Mouse (Mus musculus): ENCODE results near the gene Ap1b1. TPM values are rescaled to one million over a fixed set of nuclear protein-coding genes. Genes with fewer than 3 reads are reported as not detected.

Ap1b1 gene
- polyA plus RNA-seq, 1 experiment from 2014 or later, result 54.2 TPM

DNA sequence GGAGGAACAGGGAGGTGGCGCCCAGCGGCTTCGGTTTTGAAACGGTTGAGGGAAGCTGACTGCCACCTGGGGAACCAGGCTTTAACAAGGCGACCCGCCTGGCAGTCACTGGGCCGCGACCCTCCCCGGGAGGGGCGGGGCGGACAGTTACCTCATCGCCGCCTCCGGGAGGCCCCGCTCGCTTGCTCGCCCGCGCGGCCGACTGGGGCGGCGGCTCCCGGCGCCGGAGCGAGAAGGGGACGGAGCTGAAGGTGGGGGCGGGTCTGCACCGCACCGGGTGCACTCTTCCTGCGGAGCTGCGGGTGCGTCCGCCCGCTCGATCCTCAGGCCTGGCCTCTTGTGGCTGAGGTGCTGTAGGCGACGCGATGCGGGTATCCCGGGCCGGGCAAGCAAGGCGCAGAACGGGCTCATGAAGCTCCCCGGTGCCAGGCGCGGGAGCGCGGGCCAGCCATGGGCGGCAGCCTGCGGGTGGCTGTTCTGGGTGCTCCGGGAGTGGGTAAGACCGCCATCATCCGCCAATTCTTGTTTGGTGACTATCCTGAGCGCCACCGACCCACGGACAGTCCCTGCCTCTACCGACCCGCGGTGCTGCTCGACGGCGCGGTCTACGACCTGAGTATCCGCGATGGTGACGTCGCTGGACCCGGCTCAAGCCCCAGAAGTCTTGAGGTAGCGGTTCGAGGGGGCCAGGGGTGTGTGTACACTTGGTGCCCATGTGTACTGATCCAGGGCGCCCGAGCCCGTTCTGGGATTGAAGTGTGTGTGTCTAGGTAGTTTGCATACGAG lies 71.4 kb downstream of the Ap1b1 start, which contains the start of gene Rasl10a:
TSS of gene Rasl10a (plus strand) at position 273 of the 786 bp plus-strand sequence.
- H3K9me3 ChIP-seq (ENCODE audit: control insufficient read depth, low read depth, low read length), result no peaks in the 10 kb centered on the region
- H3K4me3 ChIP-seq (ENCODE audit: low read depth, low read length), result peak within 1 kb of the TSS; percentile 33
- H3K36me3 ChIP-seq (ENCODE audit: control insufficient read depth, insufficient read depth, low read length), result no peaks in the 10 kb centered on the region
- no peak for ATAC-seq (ENCODE audit: insufficient number of reproducible peaks, insufficient read depth, low FRiP score, low read depth)
- H3K4me2 ChIP-seq (replicated peaks; ENCODE audit: low read depth, low read length), result peak within 1 kb of the TSS; percentile 68
- WGBS, result 2% methylated on average over 77 of the region's 77 CpGs
- no peak within 1 kb of the TSS for H3K27ac ChIP-seq (ENCODE audit: low read length)
- peak within 1 kb of the TSS; percentile 38; the same call in 1 of the 2 replicates for H3K9ac ChIP-seq (replicated peaks; ENCODE audit: low read depth, low read length)
- H3K4me1 ChIP-seq (ENCODE audit: control insufficient read depth, insufficient read depth, low read length), result peaks cover 33% of the 10 kb centered on the region
- H3K27me3 ChIP-seq (ENCODE audit: control insufficient read depth, insufficient read depth, low read length), result peaks cover 49% of the 10 kb centered on the region

GRCm38 (mm10) chr11:5058783-5059182 lies 72.2 kb downstream of the Ap1b1 start:
- 33% methylated on average over 9 of the region's 9 CpGs for WGBS
- no peak for ATAC-seq (ENCODE audit: insufficient number of reproducible peaks, insufficient read depth, low FRiP score, low read depth)
- peaks cover 49% of the 10 kb centered on the region for H3K27me3 ChIP-seq (ENCODE audit: control insufficient read depth, insufficient read depth, low read length)

DNA sequence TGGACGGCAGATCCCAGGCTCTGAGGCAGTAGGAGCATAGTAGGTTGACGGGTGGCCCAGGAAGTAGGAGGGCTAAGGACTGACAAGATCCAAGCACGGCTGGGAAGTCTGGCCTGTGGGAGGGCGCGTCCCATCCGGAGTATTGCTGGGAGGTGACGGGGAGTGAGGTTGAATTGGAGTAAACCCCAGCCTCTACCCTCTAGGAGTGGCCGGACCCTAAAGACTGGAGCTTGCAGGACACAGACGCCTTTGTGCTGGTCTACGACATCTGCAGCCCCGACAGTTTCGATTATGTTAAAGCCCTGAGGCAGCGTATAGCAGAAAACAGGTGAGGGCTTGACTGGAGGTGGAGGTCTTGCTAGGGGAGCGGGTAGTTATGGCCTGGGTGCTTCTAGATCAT lies 72.6 kb downstream of the Ap1b1 start:
- peaks cover 49% of the 10 kb centered on the region for H3K27me3 ChIP-seq (ENCODE audit: control insufficient read depth, insufficient read depth, low read length)

More at GRCm38 (mm10) chr11:5058783-5059182, 72.2 kb downstream of the Ap1b1 start:
- no peak overlapping the region for H3K4me2 ChIP-seq (replicated peaks; ENCODE audit: low read depth, low read length)
- no peak overlapping the region for H3K4me3 ChIP-seq (ENCODE audit: low read depth, low read length)
- no peak overlapping the region for H3K27ac ChIP-seq (ENCODE audit: low read length)
- no peak overlapping the region for H3K9ac ChIP-seq (replicated peaks; ENCODE audit: low read depth, low read length)
- H3K36me3 ChIP-seq (ENCODE audit: control insufficient read depth, insufficient read depth, low read length), result no peaks in the 10 kb centered on the region
- peaks cover 37% of the 10 kb centered on the region for H3K4me1 ChIP-seq (ENCODE audit: control insufficient read depth, insufficient read depth, low read length)
- H3K9me3 ChIP-seq (ENCODE audit: control insufficient read depth, low read depth, low read length), result no peaks in the 10 kb centered on the region

GRCm38 (mm10) chr11:5059704-5060156 lies 73.1 kb downstream of the Ap1b1 start:
- WGBS, result 15% methylated on average over 27 of the region's 27 CpGs
- no peaks in the 10 kb centered on the region for H3K9me3 ChIP-seq (ENCODE audit: control insufficient read depth, low read depth, low read length)
- H3K4me1 ChIP-seq (ENCODE audit: control insufficient read depth, insufficient read depth, low read length), result peaks cover 46% of the 10 kb centered on the region
- no peak overlapping the region for H3K27ac ChIP-seq (ENCODE audit: low read length)
- H3K4me2 ChIP-seq (replicated peaks; ENCODE audit: low read depth, low read length), result no peak overlapping the region
- H3K27me3 ChIP-seq (ENCODE audit: control insufficient read depth, insufficient read depth, low read length), result peaks cover 49% of the 10 kb centered on the region
- H3K9ac ChIP-seq (replicated peaks; ENCODE audit: low read depth, low read length), result no peak overlapping the region
- H3K36me3 ChIP-seq (ENCODE audit: control insufficient read depth, insufficient read depth, low read length), result no peaks in the 10 kb centered on the region
- H3K4me3 ChIP-seq (ENCODE audit: low read depth, low read length), result no peak overlapping the region
- no peak for ATAC-seq (ENCODE audit: insufficient number of reproducible peaks, insufficient read depth, low FRiP score, low read depth)

More for the DNA sequence above, 72.6 kb downstream of the Ap1b1 start:
- Histone ChIP-seq H3K4me3 (ENCODE audit: low read depth, low read length) (no peak overlapping the region), H3K9me3 (ENCODE audit: control insufficient read depth, low read depth, low read length) (no peaks in the 10 kb centered on the region), H3K36me3 (ENCODE audit: control insufficient read depth, insufficient read depth, low read length) (no peaks in the 10 kb centered on the region), H3K27ac (ENCODE audit: low read length) (no peak overlapping the region), H3K9ac (replicated peaks; ENCODE audit: low read depth, low read length) (no peak overlapping the region), H3K4me1 (ENCODE audit: control insufficient read depth, insufficient read depth, low read length) (peaks cover 41% of the 10 kb centered on the region), H3K4me2 (replicated peaks; ENCODE audit: low read depth, low read length) (no peak overlapping the region)
- no peak for ATAC-seq (ENCODE audit: insufficient number of reproducible peaks, insufficient read depth, low FRiP score, low read depth)
- WGBS, result 34% methylated on average over 14 of the region's 14 CpGs

- H3K9me3 ChIP-seq (ENCODE audit: control insufficient read depth, low read depth, low read length), result no peaks in the 10 kb centered on the region
- H3K4me2 ChIP-seq (replicated peaks; ENCODE audit: low read depth, low read length), result peak overlapping the region; percentile 92
- WGBS, result 61% methylated on average over 28 of the region's 28 CpGs
- H3K27me3 ChIP-seq (ENCODE audit: control insufficient read depth, insufficient read depth, low read length), result peaks cover 46% of the 10 kb centered on the region
- ATAC-seq (ENCODE audit: insufficient number of reproducible peaks, insufficient read depth, low FRiP score, low read depth), result no peak
- peak overlapping the region; percentile 33; the same call in 1 of the 2 replicates for H3K4me3 ChIP-seq (ENCODE audit: low read depth, low read length)
- H3K9ac ChIP-seq (replicated peaks; ENCODE audit: low read depth, low read length), result no peak overlapping the region
- no peaks in the 10 kb centered on the region for H3K36me3 ChIP-seq (ENCODE audit: control insufficient read depth, insufficient read depth, low read length)
- H3K4me1 ChIP-seq (ENCODE audit: control insufficient read depth, insufficient read depth, low read length), result peaks cover 47% of the 10 kb centered on the region
- no peak overlapping the region for H3K27ac ChIP-seq (ENCODE audit: low read length)
These were observed 74.3 kb downstream of the Ap1b1 start for GRCm38 (mm10) chr11:5060756-5061412.

DNA sequence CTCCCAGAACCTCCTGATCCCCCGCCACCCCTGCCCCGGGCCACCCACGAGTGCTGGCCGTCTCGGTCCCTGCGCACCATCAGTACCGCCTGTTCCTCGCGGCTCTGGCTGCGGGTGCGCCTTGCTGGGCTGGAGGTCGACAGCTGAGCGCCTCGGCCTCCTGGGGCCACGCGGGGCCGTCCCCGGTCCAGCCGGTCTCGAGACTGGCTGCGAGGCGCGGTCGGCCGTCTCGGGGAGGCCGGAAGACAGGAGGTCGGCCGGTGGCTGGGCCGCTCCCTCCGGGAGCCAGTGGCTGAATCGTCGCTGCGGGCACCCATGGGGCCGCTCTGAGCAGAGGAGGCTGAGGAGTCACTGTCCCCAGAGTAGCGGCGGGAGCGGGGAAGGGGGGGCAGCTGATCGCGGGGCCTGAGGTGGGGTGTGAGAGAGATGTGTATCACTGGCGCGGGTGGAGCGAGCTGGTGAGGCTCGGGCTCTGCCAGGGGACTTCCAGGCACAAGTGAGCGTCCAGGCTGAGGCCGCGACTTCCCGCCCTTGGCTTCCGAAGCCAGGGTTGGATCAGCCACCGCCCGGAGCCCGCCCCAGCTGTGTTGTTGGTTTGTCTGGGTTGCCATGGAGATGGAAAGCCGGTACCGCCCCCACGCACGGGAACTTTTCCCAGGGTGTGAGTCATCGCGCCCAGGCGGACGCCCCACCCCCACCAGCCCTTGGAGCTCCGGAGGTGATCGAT lies 75.0 kb downstream of the Ap1b1 start:
- Histone ChIP-seq H3K4me1 (ENCODE audit: control insufficient read depth, insufficient read depth, low read length) (peaks cover 47% of the 10 kb centered on the region), H3K27me3 (ENCODE audit: control insufficient read depth, insufficient read depth, low read length) (peaks cover 44% of the 10 kb centered on the region), H3K9me3 (ENCODE audit: control insufficient read depth, low read depth, low read length) (no peaks in the 10 kb centered on the region), H3K36me3 (ENCODE audit: control insufficient read depth, insufficient read depth, low read length) (no peaks in the 10 kb centered on the region), H3K27ac (ENCODE audit: low read length) (no peak overlapping the region), H3K4me2 (replicated peaks; ENCODE audit: low read depth, low read length) (peak overlapping the region; percentile 92), H3K9ac (replicated peaks; ENCODE audit: low read depth, low read length) (no peak overlapping the region), H3K4me3 (ENCODE audit: low read depth, low read length) (peak overlapping the region; percentile 33)
- peak; percentile 62 for ATAC-seq (ENCODE audit: insufficient number of reproducible peaks, insufficient read depth, low FRiP score, low read depth)
- WGBS, result 4% methylated on average over 55 of the region's 62 CpGs

DNA sequence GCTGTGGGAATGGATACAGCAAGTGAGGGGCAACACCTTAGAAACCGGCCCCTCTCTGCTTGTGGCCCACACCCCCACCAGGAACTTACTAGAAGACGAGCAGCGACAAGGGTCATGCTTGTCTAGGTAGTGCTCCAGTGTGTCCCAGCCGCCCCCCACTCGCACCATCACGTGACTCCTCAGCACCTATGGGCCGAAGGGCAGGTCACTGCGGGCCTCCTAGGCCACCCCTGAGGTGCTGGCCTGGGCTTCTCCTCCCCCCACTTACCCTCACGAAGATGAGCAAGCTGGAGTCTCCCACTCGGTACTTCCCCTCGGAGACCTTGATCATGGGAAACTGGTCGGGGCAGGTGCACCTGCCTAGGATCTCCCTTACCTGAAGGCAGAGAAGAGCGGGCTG lies 75.7 kb downstream of the Ap1b1 start:
- Histone ChIP-seq H3K27me3 (ENCODE audit: control insufficient read depth, insufficient read depth, low read length) (peaks cover 37% of the 10 kb centered on the region), H3K4me2 (replicated peaks; ENCODE audit: low read depth, low read length) (peak overlapping the region; percentile 92), H3K9ac (replicated peaks; ENCODE audit: low read depth, low read length) (no peak overlapping the region), H3K9me3 (ENCODE audit: control insufficient read depth, low read depth, low read length) (no peaks in the 10 kb centered on the region), H3K27ac (ENCODE audit: low read length) (no peak overlapping the region), H3K4me1 (ENCODE audit: control insufficient read depth, insufficient read depth, low read length) (peaks cover 45% of the 10 kb centered on the region), H3K36me3 (ENCODE audit: control insufficient read depth, insufficient read depth, low read length) (no peaks in the 10 kb centered on the region), H3K4me3 (ENCODE audit: low read depth, low read length) (peak overlapping the region; percentile 33)
- ATAC-seq (ENCODE audit: insufficient number of reproducible peaks, insufficient read depth, low FRiP score, low read depth), result no peak
- WGBS, result 19% methylated on average over 13 of the region's 13 CpGs

DNA sequence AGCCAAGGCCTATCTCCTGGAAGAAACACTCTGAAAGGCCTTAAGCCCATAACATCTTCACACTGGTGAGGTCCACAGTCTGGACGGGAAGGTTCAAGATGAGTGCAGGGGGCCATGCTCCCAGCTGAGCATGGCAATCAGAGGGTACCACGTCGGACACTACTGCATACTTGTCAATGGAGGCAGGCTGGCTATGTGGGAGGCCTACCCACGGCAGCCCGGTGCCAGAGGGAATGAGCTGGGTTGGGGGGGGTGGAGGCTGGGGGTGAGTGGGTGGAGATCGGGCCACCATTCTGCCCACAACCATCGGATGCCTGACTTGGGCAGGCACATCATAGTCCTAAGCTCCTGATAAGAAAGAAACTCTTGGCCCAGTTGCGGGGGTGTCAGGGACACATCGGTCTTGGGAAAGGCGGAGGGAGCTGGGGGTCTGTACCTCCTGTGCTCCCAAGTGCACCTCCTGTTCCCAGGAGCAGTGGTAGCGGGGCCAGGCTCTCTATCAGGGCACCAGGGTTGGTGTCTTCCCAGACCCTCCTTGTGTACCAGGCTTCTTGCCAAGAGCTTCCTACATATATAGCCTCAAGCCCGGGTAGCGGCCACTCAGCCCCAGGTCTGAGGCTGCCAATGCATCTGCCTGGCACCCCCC lies 76.4 kb downstream of the Ap1b1 start:
- no peak for ATAC-seq (ENCODE audit: insufficient number of reproducible peaks, insufficient read depth, low FRiP score, low read depth)
- Histone ChIP-seq H3K4me1 (ENCODE audit: control insufficient read depth, insufficient read depth, low read length) (peaks cover 39% of the 10 kb centered on the region), H3K4me3 (ENCODE audit: low read depth, low read length) (no peak overlapping the region), H3K27ac (ENCODE audit: low read length) (no peak overlapping the region), H3K27me3 (ENCODE audit: control insufficient read depth, insufficient read depth, low read length) (peaks cover 31% of the 10 kb centered on the region), H3K9ac (replicated peaks; ENCODE audit: low read depth, low read length) (no peak overlapping the region), H3K9me3 (ENCODE audit: control insufficient read depth, low read depth, low read length) (no peaks in the 10 kb centered on the region), H3K4me2 (replicated peaks; ENCODE audit: low read depth, low read length) (no peak overlapping the region), H3K36me3 (ENCODE audit: control insufficient read depth, insufficient read depth, low read length) (peaks cover 3% of the 10 kb centered on the region; the same call in 1 of the 2 replicates)
- WGBS, result 77% methylated on average over 13 of the region's 13 CpGs
